ENCODE assay signal across 8 mouse cellular contexts in the genomic region with DNA sequence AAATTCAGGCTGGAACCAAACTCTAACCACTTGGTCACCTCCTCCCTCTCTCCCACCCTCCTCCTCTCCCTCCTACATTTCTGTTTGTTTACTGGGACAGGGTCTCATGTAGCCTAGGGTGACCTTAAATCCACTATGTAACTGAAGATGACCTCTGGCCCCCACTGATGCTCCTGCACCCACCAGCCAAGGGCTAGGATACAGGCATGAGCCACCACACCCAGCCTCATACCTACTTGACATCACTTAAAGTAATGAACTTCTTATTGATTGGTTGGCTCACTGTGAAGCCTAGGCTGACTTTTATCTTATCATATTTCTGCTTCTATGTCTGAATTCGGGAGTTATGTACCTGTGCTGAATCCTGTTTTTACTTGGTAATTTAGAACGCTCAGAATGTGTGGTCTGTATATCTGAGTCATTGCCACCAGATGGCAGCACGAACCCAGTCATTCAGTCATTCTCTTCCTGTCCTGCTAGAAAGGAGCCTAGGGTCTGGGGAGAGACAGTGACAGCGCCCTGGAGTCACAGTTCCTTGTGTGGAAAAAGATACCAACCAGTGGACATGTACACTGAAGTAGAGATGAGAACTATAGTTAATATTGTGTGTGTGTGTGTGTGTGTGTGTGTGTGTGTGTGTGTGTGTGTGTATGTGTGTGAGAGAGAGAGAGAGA. TPM values are rescaled to one million over a fixed set of nuclear protein-coding genes. Genes with fewer than 3 reads are reported as not detected.
DNase-seq lines count a peak whose midpoint lies in the region; ATAC-seq and TF ChIP-seq lines count a peak whose summit lies in the region.
"Had no signal": no experiment of that assay in that cellular context is flagged by ENCODE, and none has a peak within 500 bp of the region (broad histone marks: within the 10 kb centered on the region; RNA-seq: fewer than 3 reads in every experiment).

No protein-coding gene starts in this region.

- no peak for TF ChIP-seq EP300 in lung, postnatal 0 days (IDR thresholded peaks at IDR 0.05)

- H3K4me2 ChIP-seq in forebrain, embryonic 12.5 days = no peak overlapping the region
- no peak overlapping the region for H3K4me2 ChIP-seq in lung, postnatal 0 days (replicated peaks; ENCODE audit: low read depth, low read length)
- H3K4me2 ChIP-seq: limb, embryonic 12.5 days had no signal

- H3K4me1 ChIP-seq in bone marrow, adult 2 months (ENCODE audit: control insufficient read depth, insufficient read depth, low read length) = no peaks in the 10 kb centered on the region; the same call in 1 of the 2 replicates
- H3K4me1 ChIP-seq in forebrain, embryonic 12.5 days = no peaks in the 10 kb centered on the region
- 0 out of 2 replicates have a peak, but pooled peaks cover 2% of the 10 kb centered on the region for H3K4me1 ChIP-seq in lung, postnatal 0 days (ENCODE audit: insufficient read depth, low read depth, low read length)

- no peak for TF ChIP-seq POLR2A in bone marrow, adult 2 months (IDR thresholded peaks at IDR 0.05; ENCODE audit: borderline replicate concordance, control insufficient read depth, low read depth, low read length)

- no peaks in the 10 kb centered on the region for H3K9me3 ChIP-seq in forebrain, embryonic 12.5 days
- H3K9me3 ChIP-seq in lung, postnatal 0 days (ENCODE audit: low read length) = no peaks in the 10 kb centered on the region
- H3K9me3 ChIP-seq: limb, embryonic 12.5 days had no signal

- peak; percentile 73 for ATAC-seq in forebrain, embryonic 12.5 days (ENCODE audit: low FRiP score)
- ATAC-seq in lung, postnatal 0 days = peak; percentile 75

- no peaks in the 10 kb centered on the region for H3K36me3 ChIP-seq in forebrain, embryonic 12.5 days (replicated peaks)
- no peaks in the 10 kb centered on the region for H3K36me3 ChIP-seq in lung, postnatal 0 days (ENCODE audit: insufficient read depth, low read length)
- H3K36me3 ChIP-seq: limb, embryonic 12.5 days had no signal

- no peak overlapping the region for H3K9ac ChIP-seq in forebrain, embryonic 12.5 days
- H3K9ac ChIP-seq in lung, postnatal 0 days (replicated peaks; ENCODE audit: low read depth) = no peak overlapping the region
- H3K9ac ChIP-seq: limb, embryonic 12.5 days had no signal

- 4% methylated on average over 4 of the region's 4 CpGs for WGBS in bone marrow, adult 2 months
- WGBS in forebrain, embryonic 12.5 days = 12% methylated on average over 4 of the region's 4 CpGs
- WGBS in lung, postnatal 0 days = 2% methylated on average over 4 of the region's 4 CpGs

- DNase-seq in MEL-GATA-1-ER (ENCODE audit: extremely low read depth, low read depth) = peak; percentile 18
- DNase-seq in heart, postnatal 14 days = peak; percentile 76 to 82
- DNase-seq in layer of hippocampus, adult 11-12 months (ENCODE audit: low spot score) = peak; percentile 72
- DNase-seq in lung, postnatal 0 days (ENCODE audit: low spot score) = peak; percentile 80
- DNase-seq in right cerebral cortex, adult 18-20 months = peak; percentile 51

- intact Hi-C loops in heart, postnatal 14 days (cut with DNase I) = loop anchor here (1.0 to 5.0 kb wide), 2 partner anchors 133 to 211 kb away; no protein-coding TSS in a partner anchor

- no peak overlapping the region for H3K27ac ChIP-seq in bone marrow, adult 2 months (ENCODE audit: control insufficient read depth, insufficient read depth, low read depth, low read length, poor library complexity)
- H3K27ac ChIP-seq in forebrain, embryonic 12.5 days = no peak overlapping the region
- H3K27ac ChIP-seq in lung, postnatal 0 days (ENCODE audit: low read length) = no peak overlapping the region
- H3K27ac ChIP-seq: limb, embryonic 12.5 days had no signal

- no peaks in the 10 kb centered on the region for H3K27me3 ChIP-seq in forebrain, embryonic 12.5 days
- H3K27me3 ChIP-seq in lung, postnatal 0 days (replicated peaks; ENCODE audit: insufficient read depth, low read length) = no peaks in the 10 kb centered on the region
- H3K27me3 ChIP-seq: limb, embryonic 12.5 days had no signal

- H3K4me3 ChIP-seq in bone marrow, adult 2 months (replicated peaks; ENCODE audit: control insufficient read depth, low read depth, low read length) = no peak overlapping the region
- no peak overlapping the region for H3K4me3 ChIP-seq in forebrain, embryonic 12.5 days (replicated peaks)
- no peak overlapping the region for H3K4me3 ChIP-seq in lung, postnatal 0 days (ENCODE audit: low read depth, low read length)
- H3K4me3 ChIP-seq: limb, embryonic 12.5 days had no signal

- peak; percentile 50 for TF ChIP-seq CTCF in bone marrow, adult 2 months (IDR thresholded peaks at IDR 0.05; ENCODE audit: control insufficient read depth, insufficient read depth, low read length)
- peak; percentile 91 for TF ChIP-seq CTCF in lung, postnatal 0 days (IDR thresholded peaks at IDR 0.05)

RNA-seq across cellular contexts. Expression of gene Ldhb, which starts 17.0 kb away (rescaled TPM):
- polyA plus RNA-seq in bone marrow, adult 2 months (2011; ENCODE audit: insufficient read depth, insufficient read length, low replicate concordance, missing spikeins) = 6.4 and 46.9 TPM in 2 replicates
- polyA plus RNA-seq in forebrain, embryonic 12.5 days (2016; fragmentation: Nextera tagmentation; extraction: Ambion mirVana) = 422 and 446 TPM in 2 replicates
- total RNA-seq in heart, postnatal 14 days (2021) = 1,000 to 10,000 TPM; 1,994 to 2,026 TPM
- polyA plus RNA-seq in lung, postnatal 0 days (2015; fragmentation: Nextera tagmentation; extraction: Ambion mirVana) = 182 and 184 TPM in 2 replicates

RNA-seq across cellular contexts. Expression of gene Kcnj8, which starts 46.6 kb away (rescaled TPM):
- polyA plus RNA-seq in bone marrow, adult 2 months (2011; ENCODE audit: insufficient read depth, insufficient read length, low replicate concordance, missing spikeins) = 1.7 and 1.8 TPM in 2 replicates
- polyA plus RNA-seq in forebrain, embryonic 12.5 days (2016; fragmentation: Nextera tagmentation; extraction: Ambion mirVana) = 4.9 and 5.5 TPM in 2 replicates
- total RNA-seq in heart, postnatal 14 days (2021) = 10 to 100 TPM; 33.3 to 39.2 TPM
- 17.7 and 21.5 TPM in 2 replicates for polyA plus RNA-seq in lung, postnatal 0 days (2015; fragmentation: Nextera tagmentation; extraction: Ambion mirVana)

RNA-seq across cellular contexts. Expression of gene Gys2, which starts 51.9 kb away (rescaled TPM):
- polyA plus RNA-seq in bone marrow, adult 2 months (2011; ENCODE audit: insufficient read depth, insufficient read length, low replicate concordance, missing spikeins) = 8.2 TPM in 1 of 2 replicates, not detected in the other
- not detected in 2 replicates for polyA plus RNA-seq in forebrain, embryonic 12.5 days (2016; fragmentation: Nextera tagmentation; extraction: Ambion mirVana)
- total RNA-seq in heart, postnatal 14 days (2021) = under 1 TPM in 1 of 2 experiments, not detected in 1; 0.17 TPM
- not detected in 2 replicates for polyA plus RNA-seq in lung, postnatal 0 days (2015; fragmentation: Nextera tagmentation; extraction: Ambion mirVana)
- polyA plus RNA-seq: limb, embryonic 12.5 days had no signal

Comparison
In these comparisons a context has a peak if more than half of its experiments do, and no peak if none do; other contexts are left out.
1. DNase-seq: peak in every context shown above with its lines; median percentile 80 in lung, postnatal 0 days; 79 in heart, postnatal 14 days; 72 in layer of hippocampus, adult 11-12 months; 51 in right cerebral cortex, adult 18-20 months; 18 in MEL-GATA-1-ER.